Mouse (Mus musculus): Measurements from ENCODE around the gene Olfr869. TPM values are rescaled to one million over a fixed set of nuclear protein-coding genes. Genes with fewer than 3 reads are reported as not detected.

The Olfr869 gene
- total RNA-seq (2017): not detected in 2 replicates

DNA sequence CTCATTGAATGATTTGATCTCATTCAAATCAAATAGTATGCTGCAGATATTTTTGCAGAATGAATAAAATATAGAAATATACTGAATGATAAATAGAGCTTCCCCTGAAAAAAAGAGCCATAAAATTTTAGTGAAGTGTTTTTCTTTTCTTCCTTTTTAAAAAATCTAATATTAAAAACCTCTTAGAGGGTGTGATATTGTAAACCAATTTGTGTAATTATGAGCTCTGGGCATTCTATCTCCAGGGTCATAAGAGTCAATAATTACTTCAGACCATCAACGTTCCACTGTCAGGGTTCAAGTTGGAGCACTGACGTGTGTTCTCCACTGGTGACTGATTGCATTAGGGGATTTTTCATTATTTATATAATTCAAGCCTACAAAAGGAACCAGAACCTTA is at the start of gene Olfr869:
Gene Olfr869, plus strand, starts transcription at position 301 of the 400 bp plus-strand sequence.
- no peak for ATAC-seq (replicated peaks; ENCODE audit: low read depth, poor library complexity, severe bottlenecking)

DNA sequence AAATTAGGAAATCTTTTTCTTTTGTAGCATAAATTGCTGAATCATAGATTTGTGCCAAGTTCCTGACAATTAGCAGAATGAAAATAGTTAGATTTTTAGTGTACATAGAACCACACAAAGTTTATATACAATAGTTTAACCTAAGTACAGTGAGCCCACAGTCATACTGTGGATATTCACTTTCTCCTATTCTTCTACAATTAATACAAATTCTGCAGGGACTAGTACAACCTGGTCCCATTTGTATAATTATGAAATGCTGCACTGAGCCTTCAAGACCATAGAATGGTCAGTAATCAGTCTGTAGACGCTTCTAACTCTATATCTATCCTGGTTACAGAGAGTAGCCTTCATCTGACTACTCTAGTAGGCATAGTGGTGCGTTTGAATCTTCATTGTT is 30.5 kb upstream of the Olfr869 start, which contains the start of gene Olfr868:
Gene Olfr868, plus strand, starts transcription at position 301 of the 400 bp plus-strand sequence.
- no peak for ATAC-seq (replicated peaks; ENCODE audit: low read depth, poor library complexity, severe bottlenecking)

DNA sequence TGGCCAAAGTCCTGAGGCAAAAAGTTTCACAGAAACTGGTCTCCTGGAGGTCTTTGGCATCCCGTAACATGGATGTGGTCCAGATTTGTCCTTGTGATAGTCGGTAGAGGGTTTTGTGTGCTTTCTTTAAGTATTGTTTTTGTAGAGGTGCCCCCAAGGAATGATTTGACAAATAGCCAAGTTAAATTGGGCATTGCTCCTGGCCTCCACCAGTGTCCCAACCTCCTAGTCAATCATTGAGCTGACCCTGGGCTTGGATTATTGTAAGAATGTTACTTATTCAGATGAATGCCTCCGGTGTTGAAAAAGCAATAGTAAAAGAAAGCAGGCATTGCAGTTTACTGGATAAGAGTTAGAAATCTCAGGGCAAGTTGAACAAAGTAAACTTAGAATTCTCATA is 20.9 kb downstream of the Olfr869 start:
- no peak for ATAC-seq (replicated peaks; ENCODE audit: low read depth, poor library complexity, severe bottlenecking)

GRCm38 (mm10) chr9:20173957-20174356 is 45.1 kb downstream of the Olfr869 start, which contains the start of gene Olfr870:
Olfr870 (minus strand) TSS chr9:20174057.
- ATAC-seq (replicated peaks; ENCODE audit: low read depth, poor library complexity, severe bottlenecking): no peak

GRCm38 (mm10) chr9:20179463-20179862 is 50.7 kb downstream of the Olfr869 start:
- ATAC-seq (replicated peaks; ENCODE audit: low read depth, poor library complexity, severe bottlenecking): no peak

Other genes with a start within 250 kb of the Olfr869 start
- gene Olfr862, start 241.0 kb upstream of the Olfr869 start, total RNA-seq (2017): not detected in 2 replicates
- 0.82 and 1.0 TPM in 2 replicates for gene Olfr77, start 212.1 kb upstream of the Olfr869 start, total RNA-seq (2017)
- not detected in 2 replicates for gene Olfr866, start 101.0 kb upstream of the Olfr869 start, total RNA-seq (2017)
- not detected in 2 replicates for gene Olfr867, start 71.4 kb upstream of the Olfr869 start, total RNA-seq (2017)
- gene Olfr868, start 30.4 kb upstream of the Olfr869 start, total RNA-seq (2017): not detected in 2 replicates
- gene Olfr870, start 45.0 kb downstream of the Olfr869 start, total RNA-seq (2017): not detected in 2 replicates
- not detected in 2 replicates for gene Olfr871, start 83.2 kb downstream of the Olfr869 start, total RNA-seq (2017)
- gene Olfr872, start 108.1 kb downstream of the Olfr869 start, total RNA-seq (2017): not detected in 2 replicates
- not detected in 2 replicates for gene Olfr39, start 153.3 kb downstream of the Olfr869 start, total RNA-seq (2017)
- gene Olfr873, start 169.5 kb downstream of the Olfr869 start, total RNA-seq (2017): not detected in 2 replicates
- gene Olfr18, start 207.1 kb downstream of the Olfr869 start, total RNA-seq (2017): not detected in 2 replicates